Mouse (Mus musculus) bone marrow macrophage, adult 2 months (primary cell): Measurements from ENCODE around the gene Snai1.

Experiments
- CTCF ChIP-seq: IDR thresholded peaks from 2 replicates; pipeline ENCODE4 v1.5.1; 2012; ENCODE audit warnings: low read depth, mild to moderate bottlenecking, low read length, moderate library complexity
- POLR2A ChIP-seq: IDR thresholded peaks from 2 replicates; pipeline ENCODE4 v1.6.1; 2012; ENCODE audit warnings: mild to moderate bottlenecking, low read depth, low read length, borderline replicate concordance

- TF ChIP-seq POLR2A (no peak), CTCF (no peak)
Measured at GRCm38 (mm10) chr2:167569934-167570651, 32.1 kb downstream of the Snai1 start.
